Mouse (Mus musculus) colon, adult 2 months (tissue): ENCODE data around the gene Ddx24. TPM values are rescaled to one million over a fixed set of nuclear protein-coding genes. Genes with fewer than 3 reads are reported as not detected.

ENCODE experiments used
- polyA plus RNA-seq: library from polyadenylated mRNA; depleted of rRNA; stranded (reverse); fragments of >200 nt; gene quantifications from 2 replicates; pipeline ENCODE4 v1.2.3, GENCODE M21; 2012; rRNA removed

Gene Ddx24
- 19.9 and 27.8 TPM in 2 replicates for polyA plus RNA-seq

DNA sequence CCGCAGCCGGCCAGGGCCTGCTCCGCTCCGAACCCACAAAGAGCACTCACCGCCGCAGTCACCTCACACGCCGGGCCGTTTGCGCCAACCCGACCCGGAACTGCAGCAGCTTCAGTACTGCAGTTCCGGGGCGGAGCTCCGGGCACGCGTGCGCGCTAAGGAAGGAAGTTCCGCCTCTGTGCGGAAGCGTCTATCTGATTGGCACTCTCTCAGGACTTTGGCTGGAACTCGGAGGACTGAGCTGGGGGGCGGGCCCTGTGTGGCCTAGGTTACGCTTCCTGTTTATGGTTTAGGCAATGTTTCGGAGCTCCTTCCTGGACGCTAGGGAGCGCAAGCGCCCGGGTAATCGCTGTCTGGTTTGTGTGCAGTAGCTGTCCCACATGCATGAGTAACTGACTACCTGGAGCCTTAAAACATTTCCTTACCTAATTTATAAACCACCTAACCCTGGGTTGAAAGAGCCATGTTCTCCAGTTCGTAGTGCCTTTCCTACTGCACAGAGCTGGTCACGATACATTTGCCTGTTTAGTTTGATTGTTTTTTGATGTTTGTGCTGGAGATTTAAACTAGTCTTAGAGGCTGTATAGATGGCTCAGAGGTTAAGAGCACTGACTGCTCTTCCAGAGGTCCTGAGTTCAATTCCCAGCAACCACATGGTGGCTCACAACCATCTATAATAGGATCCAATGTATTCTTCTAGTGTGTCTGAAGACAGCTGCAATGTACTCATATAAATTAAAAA lies at the start of gene Ddx24:
Gene Ddx24 (minus strand): TSS at position 102 of the 742 bp plus-strand sequence.

DNA sequence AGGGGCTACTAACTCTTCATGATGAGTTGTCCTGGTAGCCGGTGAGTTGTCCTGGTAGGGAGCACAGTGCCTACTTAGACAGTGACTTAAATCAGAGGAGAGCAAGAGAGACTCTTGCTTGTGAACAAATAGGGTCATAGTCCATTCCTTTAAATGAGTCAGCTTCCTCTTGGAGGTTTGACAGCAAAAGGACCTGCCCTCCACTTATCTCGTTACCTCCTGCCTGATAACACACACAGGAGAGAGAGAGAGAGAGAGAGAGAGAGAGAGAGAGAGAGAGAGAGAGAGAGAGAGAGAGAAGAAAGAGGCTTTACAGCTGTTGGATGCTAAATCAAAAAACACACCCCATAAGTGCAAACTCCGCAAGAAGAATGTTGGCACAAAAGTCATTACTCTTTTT lies 31.5 kb upstream of the Ddx24 start, which contains the start of gene Ifi27l2b:
Gene Ifi27l2b (minus strand): TSS at position 84 of the 400 bp plus-strand sequence.

GRCm38 (mm10) chr12:103443524-103443923 lies 17.9 kb upstream of the Ddx24 start, which contains the start of gene Ifi27l2a:
Ifi27l2a (minus strand) TSS chr12:103443680.

DNA sequence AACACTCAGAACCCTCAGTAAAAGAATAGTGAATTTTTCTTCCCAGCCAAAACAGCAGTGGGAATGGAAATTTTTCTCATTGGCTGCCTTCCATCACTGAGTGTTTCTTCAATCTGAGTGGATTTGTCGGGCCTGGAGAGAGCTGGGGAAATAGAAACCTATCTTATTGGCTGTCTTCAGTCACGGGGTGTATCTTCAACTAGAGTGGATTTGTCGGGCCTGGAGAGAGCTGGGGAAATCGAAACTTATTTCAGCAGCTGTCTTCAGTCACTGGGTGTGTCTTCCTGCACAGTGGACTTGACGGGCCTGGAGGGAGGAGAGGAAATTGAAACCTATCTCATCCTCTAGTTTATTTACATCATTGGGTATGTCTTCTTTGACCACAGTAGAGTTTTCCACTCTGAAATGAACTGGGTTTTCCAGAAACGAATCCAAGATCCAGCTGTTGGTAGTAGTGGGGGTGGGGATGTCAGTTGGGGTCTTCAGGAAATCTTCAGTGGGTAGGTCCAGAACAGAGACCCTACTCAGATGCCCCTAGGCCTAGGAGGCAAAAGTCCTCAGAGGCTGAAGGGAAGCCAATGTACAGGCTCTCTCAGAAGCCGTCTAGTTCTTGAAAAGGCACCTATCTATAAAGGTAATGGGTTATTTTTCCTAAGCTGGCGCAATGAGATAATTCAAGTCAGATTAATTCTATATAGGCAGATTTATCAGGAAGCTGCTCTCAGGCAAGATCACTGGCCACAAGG lies 8.5 kb upstream of the Ddx24 start, which contains the start of gene Ifi27:
Gene Ifi27 (plus strand): TSS at position 226 of the 746 bp plus-strand sequence.

GRCm38 (mm10) chr12:103407720-103408119 lies 17.9 kb downstream of the Ddx24 start, which contains the start of gene 9330161L09Rik:
9330161L09Rik (minus strand) TSS chr12:103407820.

DNA sequence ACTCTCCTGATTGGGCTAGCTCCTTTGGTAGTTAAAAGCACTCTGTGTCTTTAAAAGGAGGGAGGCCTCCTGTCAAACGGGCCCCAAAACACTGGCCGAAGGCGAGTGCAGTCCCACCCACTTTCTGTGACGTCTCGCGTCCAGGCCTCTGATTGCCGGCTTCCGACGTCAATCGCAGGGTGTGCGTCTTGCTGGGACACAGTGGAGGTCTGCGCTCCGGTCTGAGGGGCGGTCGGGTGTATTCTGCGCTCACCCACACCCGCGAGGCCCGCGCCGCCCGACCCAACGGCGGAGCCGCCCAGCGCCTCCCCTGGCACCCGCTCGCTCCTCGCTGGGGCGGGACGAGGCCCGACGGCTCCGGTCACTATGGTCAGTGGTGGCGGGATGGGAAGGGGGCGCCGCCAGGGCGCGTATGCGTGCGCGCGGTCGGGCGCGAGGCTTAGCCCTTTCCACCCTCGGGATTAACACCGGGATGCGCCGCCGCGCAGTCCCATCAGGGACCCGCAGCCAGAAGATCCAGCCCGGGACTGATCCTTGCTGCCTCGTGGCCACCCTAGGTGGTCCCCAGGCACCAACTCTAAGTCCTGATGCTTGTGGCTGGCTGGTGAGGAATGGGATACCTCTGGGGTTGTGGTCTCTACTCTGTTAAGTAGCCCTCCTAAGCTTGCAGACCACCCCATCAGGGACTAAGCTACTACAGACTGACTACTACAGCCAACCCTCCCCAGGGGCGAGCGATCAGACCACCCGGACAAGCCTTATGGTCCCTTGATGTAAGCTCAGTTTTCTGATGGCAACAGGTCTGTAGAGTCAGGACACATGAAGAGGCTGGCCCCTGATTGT lies 36.9 kb downstream of the Ddx24 start, which contains the start of gene Otub2:
Gene Otub2 (plus strand): TSS at position 178 of the 843 bp plus-strand sequence.

Other genes starting within 250 kb of the Ddx24 start
- gene Prima1, start 183.7 kb downstream of the Ddx24 start, polyA plus RNA-seq = 4.4 and 4.5 TPM in 2 replicates
- gene Fam181a, start 114.9 kb downstream of the Ddx24 start, polyA plus RNA-seq = not detected in 2 replicates
- gene Asb2, start 69.8 kb downstream of the Ddx24 start, polyA plus RNA-seq = 72.2 and 87.2 TPM in 2 replicates
- gene Otub2, start 37.1 kb downstream of the Ddx24 start, polyA plus RNA-seq = 1.7 and 2.0 TPM in 2 replicates
- gene 9330161L09Rik, start 18.0 kb downstream of the Ddx24 start, polyA plus RNA-seq = 0.38 and 0.50 TPM in 2 replicates
- 150 and 212 TPM in 2 replicates for gene Ifi27, start 8.4 kb upstream of the Ddx24 start, polyA plus RNA-seq
- 288 and 311 TPM in 2 replicates for gene Ifi27l2a, start 17.9 kb upstream of the Ddx24 start, polyA plus RNA-seq
- gene Ifi27l2b, start 31.4 kb upstream of the Ddx24 start, polyA plus RNA-seq = 123 and 151 TPM in 2 replicates
- 0.09 and 0.19 TPM in 2 replicates for gene Ppp4r4, start 106.5 kb upstream of the Ddx24 start, polyA plus RNA-seq
- gene Serpina10, start 205.6 kb upstream of the Ddx24 start, polyA plus RNA-seq = 0.07 and 0.13 TPM in 2 replicates
- gene Serpina6, start 231.4 kb upstream of the Ddx24 start, polyA plus RNA-seq = not detected in 2 replicates